Mouse (Mus musculus) lung, embryonic 14.5 days (tissue): ENCODE results near the gene Stk11. TPM values are rescaled to one million over a fixed set of nuclear protein-coding genes. Genes with fewer than 3 reads are reported as not detected.

Source experiments
- ATAC-seq: fragments of 200-750 bp; cut with Nextera tagmentation; 2 replicates; pipeline ENCODE4 v1.8.0; 2017; ENCODE audit warnings: mild to moderate bottlenecking, moderate TSS enrichment, moderate library complexity; ENCODE audit not compliant: insufficient read depth
- DNase-seq: peaks from one replicate; pipeline ENCODE4 v3.0.0-alpha.2; 2015
- H3K27ac ChIP-seq: fragments of 300-500 bp; sonication (generic); 2 replicates; pipeline ENCODE4 v1.5.1; 2014; ENCODE audit warnings: low read depth, mild to moderate bottlenecking, moderate library complexity
- H3K27me3 ChIP-seq: fragments of 300-500 bp; sonication (generic); 2 replicates; pipeline ENCODE4 v1.6.1; 2014; ENCODE audit warnings: low read length, control low read depth; ENCODE audit not compliant: insufficient read depth
- H3K36me3 ChIP-seq: fragments of 300-500 bp; sonication (generic); 2 replicates; pipeline ENCODE4 v1.6.1; 2014; ENCODE audit warnings: control low read depth; ENCODE audit not compliant: insufficient read depth
- H3K4me1 ChIP-seq: fragments of 300-500 bp; sonication (generic); 2 replicates; pipeline ENCODE4 v1.6.1; 2014; ENCODE audit warnings: antibody characterized with exemption, control low read depth; ENCODE audit not compliant: insufficient read depth
- H3K4me2 ChIP-seq: fragments of 300-500 bp; sonication (generic); 2 replicates; pipeline ENCODE4 v1.6.1; 2014; ENCODE audit warnings: mild to moderate bottlenecking
- H3K4me3 ChIP-seq: fragments of 300-500 bp; sonication (generic); 2 replicates; pipeline ENCODE4 v1.5.1; 2014; ENCODE audit warnings: low read depth, low read length
- H3K9ac ChIP-seq: fragments of 300-500 bp; sonication (generic); 2 replicates; pipeline ENCODE4 v1.6.1; 2014
- H3K9me3 ChIP-seq: fragments of 300-500 bp; sonication (generic); 2 replicates; pipeline ENCODE4 v1.6.1; 2016; ENCODE audit warnings: low read depth, low read length, control low read depth
- CTCF ChIP-seq: IDR thresholded peaks from 2 replicates; pipeline ENCODE4 v1.5.1; 2016; ENCODE audit warnings: antibody characterized with exemption, low read depth
- WGBS: fragments of 180-500 bp; shearing (Covaris S2); extraction: QIAGEN DNeasy Blood & Tissue Kit; methylation state at CpG from one replicate; pipeline ENCODE4 v1.1.7; 2014; 5-methylcytosine and 5-hydroxymethylcytosine counted together
- polyA plus RNA-seq: library from polyadenylated mRNA; unstranded; fragments of >200 nt; fragmentation: Nextera tagmentation; extraction: Ambion mirVana; gene quantifications from 2 replicates; pipeline ENCODE4 v1.2.1, GENCODE M21; 2014

Gene Stk11
- polyA plus RNA-seq, 1 experiment from 2014 or later: 29.7 TPM

GRCm38 (mm10) chr10:80094684-80095083 lies 20.9 kb upstream of the Stk11 start:
- H3K4me1 ChIP-seq: peaks cover 9% of the 10 kb centered on the region
- WGBS: 68% methylated on average over 3 of the region's 3 CpGs
- no peak overlapping the region for H3K4me2 ChIP-seq
- ATAC-seq (no peak), DNase-seq (no peak)
- no peaks in the 10 kb centered on the region for H3K27me3 ChIP-seq
- H3K4me3 ChIP-seq: no peak overlapping the region
- H3K9ac ChIP-seq: no peak overlapping the region
- H3K27ac ChIP-seq: no peak overlapping the region
- no peaks in the 10 kb centered on the region for H3K9me3 ChIP-seq
- TF ChIP-seq CTCF: no peak
- H3K36me3 ChIP-seq: 0 out of 2 replicates have a peak, but pooled peaks cover 3% of the 10 kb centered on the region

DNA sequence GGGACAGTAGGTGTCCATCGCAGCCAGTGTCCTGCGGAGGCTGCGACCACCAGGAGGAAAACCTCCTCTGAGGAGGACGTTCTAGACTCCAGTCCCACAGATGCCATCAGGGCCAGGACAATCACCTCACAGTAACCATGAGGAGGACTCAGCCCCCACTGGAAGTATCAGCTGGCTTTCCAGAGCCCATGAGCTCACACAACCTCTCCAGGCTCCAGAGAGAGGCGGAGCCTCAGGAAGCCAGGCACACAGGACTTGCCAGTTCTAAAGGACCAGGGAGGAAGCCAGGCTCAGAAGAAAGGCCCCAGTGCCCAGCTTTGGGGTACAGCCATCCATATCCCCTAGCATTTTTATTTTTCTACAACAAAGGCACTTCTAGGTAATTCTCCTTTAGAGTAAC lies 20.1 kb upstream of the Stk11 start:
- Histone ChIP-seq H3K27ac (peak overlapping the region; percentile 42; the same call in 1 of the 2 replicates), H3K4me2 (no peak overlapping the region), H3K4me3 (no peak overlapping the region), H3K4me1 (peaks cover 9% of the 10 kb centered on the region), H3K36me3 (0 out of 2 replicates have a peak, but pooled peaks cover 3% of the 10 kb centered on the region), H3K27me3 (no peaks in the 10 kb centered on the region), H3K9ac (no peak overlapping the region; the same call in 1 of the 2 replicates), H3K9me3 (no peaks in the 10 kb centered on the region)
- TF ChIP-seq CTCF: no peak
- ATAC-seq (no peak), DNase-seq (peak; percentile 58)
- 72% methylated on average over 5 of the region's 5 CpGs for WGBS

DNA sequence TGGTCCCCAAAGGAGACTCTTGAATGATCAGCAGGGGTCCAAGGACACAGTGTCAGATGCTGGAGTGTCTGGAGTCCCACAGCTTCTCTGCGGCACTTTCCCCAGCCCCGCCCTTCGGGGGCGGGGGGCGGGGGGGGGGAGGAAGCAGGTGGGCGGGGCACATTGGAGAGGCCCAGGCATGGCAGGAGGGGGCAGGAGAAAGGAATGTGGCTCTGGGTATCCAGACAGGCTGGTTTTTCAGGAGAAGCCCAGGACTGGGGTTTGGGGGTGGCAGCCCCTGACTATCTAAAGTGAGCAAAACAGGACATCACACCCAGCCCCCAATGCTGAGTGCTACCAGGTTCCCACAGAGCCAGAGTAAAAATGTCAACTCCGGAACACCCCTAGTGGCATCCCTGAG lies 18.3 kb upstream of the Stk11 start:
- no peak overlapping the region for H3K4me3 ChIP-seq

GRCm38 (mm10) chr10:80098630-80099029 lies 17.0 kb upstream of the Stk11 start:
- no peak for ATAC-seq

More for the DNA sequence above, 18.3 kb upstream of the Stk11 start:
- Histone ChIP-seq H3K9ac (no peak overlapping the region), H3K4me2 (peak overlapping the region; percentile 33), H3K4me1 (peaks cover 18% of the 10 kb centered on the region), H3K9me3 (no peaks in the 10 kb centered on the region), H3K27ac (peak overlapping the region; percentile 60), H3K36me3 (0 out of 2 replicates have a peak, but pooled peaks cover 3% of the 10 kb centered on the region), H3K27me3 (no peaks in the 10 kb centered on the region)
- WGBS: 12% methylated on average over 7 of the region's 7 CpGs
- no peak for TF ChIP-seq CTCF
- ATAC-seq (peak; percentile 63), DNase-seq (peak; percentile 61)

DNA sequence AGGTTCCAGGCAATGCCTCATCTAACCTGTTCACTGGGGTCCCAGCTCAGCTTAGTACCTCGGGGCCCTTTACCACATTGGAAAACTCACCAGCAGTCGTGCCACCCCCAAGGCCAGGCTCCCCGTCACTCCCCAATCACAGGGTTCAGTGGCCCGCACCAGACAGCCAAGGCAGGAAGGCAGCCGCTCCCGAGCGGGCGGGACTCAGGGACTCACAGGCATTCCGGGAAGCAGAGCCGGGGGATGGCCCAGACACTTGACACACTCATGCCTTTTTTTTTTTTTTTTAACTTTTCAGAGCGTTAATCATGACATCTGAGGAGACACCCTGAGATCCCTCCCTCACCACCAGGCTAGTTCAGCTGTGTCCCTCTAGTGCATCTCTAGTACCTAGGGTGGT lies 14.6 kb upstream of the Stk11 start:
- WGBS: 46% methylated on average over 11 of the region's 11 CpGs
- no peaks in the 10 kb centered on the region for H3K36me3 ChIP-seq
- H3K4me1 ChIP-seq: peaks cover 18% of the 10 kb centered on the region
- H3K4me3 ChIP-seq: peak overlapping the region; percentile 96
- peak overlapping the region; percentile 90 for H3K4me2 ChIP-seq
- no peaks in the 10 kb centered on the region for H3K27me3 ChIP-seq
- no peaks in the 10 kb centered on the region for H3K9me3 ChIP-seq
- DNase-seq: peak; percentile 30
- peak overlapping the region; percentile 34; the same call in 1 of the 2 replicates for H3K9ac ChIP-seq
- no peak for TF ChIP-seq CTCF
- ATAC-seq: no peak
- H3K27ac ChIP-seq: no peak overlapping the region

More at GRCm38 (mm10) chr10:80098630-80099029, 17.0 kb upstream of the Stk11 start:
- DNase-seq: no peak
- Histone ChIP-seq H3K36me3 (0 out of 2 replicates have a peak, but pooled peaks cover 3% of the 10 kb centered on the region), H3K27ac (peak overlapping the region; percentile 60; the same call in 1 of the 2 replicates), H3K9me3 (no peaks in the 10 kb centered on the region), H3K9ac (no peak overlapping the region), H3K27me3 (no peaks in the 10 kb centered on the region), H3K4me1 (peaks cover 18% of the 10 kb centered on the region), H3K4me2 (no peak overlapping the region), H3K4me3 (no peak overlapping the region)
- TF ChIP-seq CTCF: no peak
- WGBS: 76% methylated on average over 5 of the region's 5 CpGs

DNA sequence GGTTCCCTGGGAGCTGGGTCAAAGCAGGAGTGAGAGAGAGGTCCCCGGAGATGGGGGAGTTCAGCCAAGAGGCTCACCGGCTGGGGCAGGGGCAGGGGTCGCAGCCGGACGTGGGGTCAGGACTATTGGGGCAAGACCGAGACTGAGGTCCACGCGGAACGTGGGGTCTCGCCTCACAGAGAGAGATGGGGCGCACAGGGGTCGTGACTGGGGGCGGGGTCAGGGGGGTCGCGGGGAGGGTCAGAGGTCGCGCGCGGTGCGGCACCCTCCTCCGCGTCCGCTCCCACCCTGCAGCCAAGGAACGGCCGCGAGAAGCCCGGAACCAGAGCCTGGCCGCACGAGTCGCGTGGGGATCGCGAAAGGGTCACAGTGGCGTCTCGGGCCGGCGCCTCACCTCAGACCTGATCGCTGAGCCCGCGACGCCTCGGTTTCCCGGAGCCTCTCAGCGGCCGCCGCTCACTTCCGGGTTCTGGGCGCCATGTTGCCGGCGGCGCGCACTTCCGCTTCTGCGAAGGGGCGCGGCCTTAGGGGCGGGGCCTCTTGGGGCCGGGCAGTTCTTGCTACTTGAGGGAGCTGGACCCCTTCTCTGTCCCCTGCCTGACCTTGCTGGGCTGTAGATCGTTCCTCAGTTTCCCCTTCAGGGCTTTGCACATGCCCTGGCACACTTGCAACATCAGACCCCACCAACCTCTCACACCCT lies 13.2 kb upstream of the Stk11 start:
- 2% methylated on average over 57 of the region's 59 CpGs for WGBS
- H3K27me3 ChIP-seq: no peaks in the 10 kb centered on the region
- DNase-seq: peak; percentile 95
- ATAC-seq: peak; percentile 88
- TF ChIP-seq CTCF: no peak
- H3K9ac ChIP-seq: peak overlapping the region; percentile 84
- H3K4me1 ChIP-seq: peaks cover 11% of the 10 kb centered on the region
- peak overlapping the region; percentile 90 for H3K4me2 ChIP-seq
- no peaks in the 10 kb centered on the region for H3K9me3 ChIP-seq
- peak overlapping the region; percentile 96 for H3K4me3 ChIP-seq
- H3K36me3 ChIP-seq: no peaks in the 10 kb centered on the region
- H3K27ac ChIP-seq: peak overlapping the region; percentile 65

GRCm38 (mm10) chr10:80103032-80103431 lies 12.6 kb upstream of the Stk11 start:
- no peak for TF ChIP-seq CTCF
- Histone ChIP-seq H3K36me3 (no peaks in the 10 kb centered on the region), H3K9me3 (no peaks in the 10 kb centered on the region), H3K4me1 (peaks cover 9% of the 10 kb centered on the region), H3K9ac (peak overlapping the region; percentile 84), H3K4me3 (peak overlapping the region; percentile 96; the same call in 1 of the 2 replicates), H3K27me3 (no peaks in the 10 kb centered on the region), H3K27ac (peak overlapping the region; percentile 65), H3K4me2 (peak overlapping the region; percentile 90)
- DNase-seq (no peak), ATAC-seq (no peak)
- WGBS: 86% methylated on average over 2 of the region's 2 CpGs
